Mouse (Mus musculus) lung, embryonic 15.5 days (tissue): ENCODE results near the gene Gpatch8. TPM values are rescaled to one million over a fixed set of nuclear protein-coding genes. Genes with fewer than 3 reads are reported as not detected.
"Not testable (repeated sequence)": the region's sequence is repeated elsewhere in the genome, so short reads cannot be mapped to it uniquely, and the experiment has no call there.

Experiments
- ATAC-seq: fragments of 200-750 bp; cut with Nextera tagmentation; 2 replicates; pipeline ENCODE4 v1.8.0; 2017; ENCODE audit warnings: moderate number of reproducible peaks, borderline replicate concordance; ENCODE audit not compliant: low FRiP score, low TSS enrichment; ENCODE audit errors: extremely low read depth
- H3K27ac ChIP-seq: fragments of 300-500 bp; sonication (generic); 2 replicates; pipeline ENCODE4 v1.5.1; 2015; ENCODE audit warnings: moderate library complexity, mild to moderate bottlenecking, inconsistent platforms
- H3K27me3 ChIP-seq: fragments of 300-500 bp; sonication (generic); 2 replicates; pipeline ENCODE4 v1.6.1; 2015; ENCODE audit warnings: inconsistent platforms
- H3K36me3 ChIP-seq: fragments of 300-500 bp; sonication (generic); 2 replicates; pipeline ENCODE4 v1.6.1; 2015; ENCODE audit warnings: inconsistent platforms
- H3K4me1 ChIP-seq: fragments of 300-500 bp; sonication (generic); 2 replicates; pipeline ENCODE4 v1.6.1; 2015; ENCODE audit warnings: inconsistent platforms
- H3K4me2 ChIP-seq: fragments of 300-500 bp; sonication (generic); 2 replicates; pipeline ENCODE4 v1.6.1; 2015; ENCODE audit warnings: inconsistent platforms, mild to moderate bottlenecking, moderate library complexity
- H3K4me3 ChIP-seq: fragments of 300-500 bp; sonication (generic); 2 replicates; pipeline ENCODE4 v1.5.1; 2015; ENCODE audit warnings: mild to moderate bottlenecking, inconsistent platforms
- H3K9ac ChIP-seq: fragments of 300-500 bp; sonication (generic); 2 replicates; pipeline ENCODE4 v1.6.1; 2015; ENCODE audit warnings: inconsistent platforms
- H3K9me3 ChIP-seq: fragments of 300-500 bp; sonication (generic); 2 replicates; pipeline ENCODE4 v1.6.1; 2016; ENCODE audit warnings: inconsistent platforms
- WGBS: fragments of 180-500 bp; shearing (Covaris S2); methylation state at CpG from one replicate; pipeline ENCODE4 v1.1.7; 2015; 5-methylcytosine and 5-hydroxymethylcytosine counted together
- polyA plus RNA-seq: library from polyadenylated mRNA; unstranded; fragments of >200 nt; fragmentation: Nextera tagmentation; extraction: Ambion mirVana; gene quantifications from 2 replicates; pipeline ENCODE4 v1.2.1, GENCODE M21; 2015

The Gpatch8 gene
- polyA plus RNA-seq, 1 experiment from 2014 or later, result 49.7 TPM

GRCm38 (mm10) chr11:102540286-102540685 lies 15.9 kb downstream of the Gpatch8 start:
- not testable (repeated sequence) for H3K4me2 ChIP-seq, H3K27me3 ChIP-seq, H3K27ac ChIP-seq, H3K4me3 ChIP-seq, H3K4me1 ChIP-seq, H3K9ac ChIP-seq, H3K9me3 ChIP-seq, ATAC-seq
- H3K36me3 ChIP-seq, result peaks cover 19% of the 10 kb centered on the region

GRCm38 (mm10) chr11:102539690-102540089 lies 16.5 kb downstream of the Gpatch8 start:
- Histone ChIP-seq H3K36me3 (peaks cover 19% of the 10 kb centered on the region), H3K27ac (no peak overlapping the region), H3K9me3 (no peaks in the 10 kb centered on the region), H3K4me2 (no peak overlapping the region), H3K27me3 (no peaks in the 10 kb centered on the region), H3K4me3 (no peak overlapping the region), H3K9ac (no peak overlapping the region), H3K4me1 (no peaks in the 10 kb centered on the region)
- 69% methylated on average over 1 of the region's 1 CpGs for WGBS
- no peak for ATAC-seq

- Histone ChIP-seq H3K9ac (no peak overlapping the region), H3K36me3 (peaks cover 19% of the 10 kb centered on the region), H3K4me1 (peaks cover 12% of the 10 kb centered on the region; the same call in 1 of the 2 replicates), H3K4me3 (no peak overlapping the region), H3K4me2 (no peak overlapping the region), H3K27ac (no peak overlapping the region), H3K9me3 (no peaks in the 10 kb centered on the region), H3K27me3 (no peaks in the 10 kb centered on the region)
- no peak for ATAC-seq
- WGBS, result 57% methylated on average over 3 of the region's 3 CpGs
Measured at GRCm38 (mm10) chr11:102536210-102536609, 20.0 kb downstream of the Gpatch8 start.

- no peaks in the 10 kb centered on the region for H3K27me3 ChIP-seq
Measured at GRCm38 (mm10) chr11:102534078-102534477, 22.1 kb downstream of the Gpatch8 start.

GRCm38 (mm10) chr11:102531425-102531824 lies 24.8 kb downstream of the Gpatch8 start:
- Histone ChIP-seq H3K9ac (no peak overlapping the region), H3K4me1 (peaks cover 12% of the 10 kb centered on the region; the same call in 1 of the 2 replicates), H3K9me3 (no peaks in the 10 kb centered on the region), H3K36me3 (peaks cover 11% of the 10 kb centered on the region), H3K27ac (no peak overlapping the region), H3K4me3 (no peak overlapping the region), H3K27me3 (no peaks in the 10 kb centered on the region), H3K4me2 (no peak overlapping the region)
- WGBS, result 49% methylated on average over 5 of the region's 5 CpGs
- no peak for ATAC-seq

More at GRCm38 (mm10) chr11:102534078-102534477, 22.1 kb downstream of the Gpatch8 start:
- ATAC-seq, result no peak
- Histone ChIP-seq H3K36me3 (peaks cover 16% of the 10 kb centered on the region), H3K27ac (no peak overlapping the region), H3K9me3 (no peaks in the 10 kb centered on the region), H3K4me1 (peaks cover 12% of the 10 kb centered on the region; the same call in 1 of the 2 replicates), H3K9ac (no peak overlapping the region), H3K4me3 (no peak overlapping the region), H3K4me2 (no peak overlapping the region)
- 71% methylated on average over 2 of the region's 2 CpGs for WGBS

- 96% methylated on average over 1 of the region's 1 CpGs for WGBS
- H3K9me3 ChIP-seq, result no peaks in the 10 kb centered on the region
- no peak overlapping the region for H3K4me3 ChIP-seq
- H3K27me3 ChIP-seq, result no peaks in the 10 kb centered on the region
- no peaks in the 10 kb centered on the region for H3K4me1 ChIP-seq
- no peak overlapping the region for H3K27ac ChIP-seq
- no peak overlapping the region for H3K4me2 ChIP-seq
- H3K36me3 ChIP-seq, result peaks cover 5% of the 10 kb centered on the region
- no peak overlapping the region for H3K9ac ChIP-seq
- ATAC-seq, result no peak
Measured at GRCm38 (mm10) chr11:102514793-102515424, 41.3 kb downstream of the Gpatch8 start.

- 67% methylated on average over 6 of the region's 6 CpGs for WGBS
- no peak for ATAC-seq
Measured at GRCm38 (mm10) chr11:102510226-102510625, 46.0 kb downstream of the Gpatch8 start.

GRCm38 (mm10) chr11:102496732-102497131 lies 59.5 kb downstream of the Gpatch8 start:
- Histone ChIP-seq H3K9ac (no peak overlapping the region), H3K36me3 (peaks cover 52% of the 10 kb centered on the region), H3K4me2 (no peak overlapping the region), H3K9me3 (no peaks in the 10 kb centered on the region), H3K27ac (no peak overlapping the region), H3K27me3 (no peaks in the 10 kb centered on the region), H3K4me3 (no peak overlapping the region), H3K4me1 (no peaks in the 10 kb centered on the region)
- no peak for ATAC-seq
- 60% methylated on average over 2 of the region's 2 CpGs for WGBS

More at GRCm38 (mm10) chr11:102510226-102510625, 46.0 kb downstream of the Gpatch8 start:
- H3K27me3 ChIP-seq, result no peaks in the 10 kb centered on the region
- no peak overlapping the region for H3K27ac ChIP-seq
- H3K4me2 ChIP-seq, result no peak overlapping the region
- no peaks in the 10 kb centered on the region for H3K9me3 ChIP-seq
- no peak overlapping the region for H3K9ac ChIP-seq
- H3K4me1 ChIP-seq, result no peaks in the 10 kb centered on the region
- H3K36me3 ChIP-seq, result peaks cover 15% of the 10 kb centered on the region
- no peak overlapping the region for H3K4me3 ChIP-seq

- peaks cover 50% of the 10 kb centered on the region for H3K36me3 ChIP-seq
- H3K9ac ChIP-seq, result no peak overlapping the region
- no peaks in the 10 kb centered on the region for H3K4me1 ChIP-seq
- WGBS, result 90% methylated on average over 2 of the region's 2 CpGs
- H3K4me2 ChIP-seq, result no peak overlapping the region
- no peaks in the 10 kb centered on the region for H3K27me3 ChIP-seq
- H3K27ac ChIP-seq, result no peak overlapping the region
- no peaks in the 10 kb centered on the region for H3K9me3 ChIP-seq
- no peak for ATAC-seq
- no peak overlapping the region for H3K4me3 ChIP-seq
Measured at GRCm38 (mm10) chr11:102496206-102496605, 60.0 kb downstream of the Gpatch8 start.

- Histone ChIP-seq H3K9ac (no peak overlapping the region), H3K4me2 (no peak overlapping the region), H3K4me1 (no peaks in the 10 kb centered on the region), H3K9me3 (no peaks in the 10 kb centered on the region), H3K36me3 (peaks cover 46% of the 10 kb centered on the region), H3K27ac (no peak overlapping the region), H3K27me3 (no peaks in the 10 kb centered on the region), H3K4me3 (no peak overlapping the region)
- WGBS, result 93% methylated on average over 5 of the region's 5 CpGs
- no peak for ATAC-seq
Measured at GRCm38 (mm10) chr11:102495742-102496141, 60.5 kb downstream of the Gpatch8 start.

- Histone ChIP-seq H3K4me3 (no peak overlapping the region), H3K9ac (no peak overlapping the region), H3K27ac (no peak overlapping the region), H3K36me3 (peaks cover 41% of the 10 kb centered on the region), H3K4me1 (no peaks in the 10 kb centered on the region), H3K27me3 (no peaks in the 10 kb centered on the region), H3K9me3 (no peaks in the 10 kb centered on the region), H3K4me2 (no peak overlapping the region)
- WGBS, result 90% methylated on average over 6 of the region's 6 CpGs
- no peak for ATAC-seq
Measured at GRCm38 (mm10) chr11:102495114-102495513, 61.1 kb downstream of the Gpatch8 start.

GRCm38 (mm10) chr11:102494063-102494650 lies 62.0 kb downstream of the Gpatch8 start:
- 83% methylated on average over 7 of the region's 7 CpGs for WGBS

More at GRCm38 (mm10) chr11:102494063-102494650, 62.0 kb downstream of the Gpatch8 start:
- Histone ChIP-seq H3K27me3 (no peaks in the 10 kb centered on the region), H3K27ac (no peak overlapping the region), H3K36me3 (peaks cover 35% of the 10 kb centered on the region), H3K9me3 (no peaks in the 10 kb centered on the region), H3K9ac (no peak overlapping the region), H3K4me2 (no peak overlapping the region), H3K4me1 (no peaks in the 10 kb centered on the region), H3K4me3 (no peak overlapping the region)
- no peak for ATAC-seq
